Mouse (Mus musculus) lung, embryonic 16.5 days (tissue): ENCODE results near the gene Enthd1. TPM values are rescaled to one million over a fixed set of nuclear protein-coding genes. Genes with fewer than 3 reads are reported as not detected.

Source experiments
- ATAC-seq: fragments of 200-750 bp; cut with Nextera tagmentation; 2 replicates; pipeline ENCODE4 v1.8.0; 2017; ENCODE audit warnings: low read depth, mild to moderate bottlenecking, moderate library complexity
- H3K27ac ChIP-seq: fragments of 300-500 bp; sonication (generic); 2 replicates; pipeline ENCODE4 v1.5.1; 2014; ENCODE audit warnings: mild to moderate bottlenecking, control low read depth, low read length
- H3K27me3 ChIP-seq: fragments of 300-500 bp; sonication (generic); 2 replicates; pipeline ENCODE4 v1.6.1; 2014; ENCODE audit warnings: low read depth, low read length, mixed read lengths; ENCODE audit not compliant: control insufficient read depth, insufficient read depth
- H3K36me3 ChIP-seq: fragments of 300-500 bp; sonication (generic); 2 replicates; pipeline ENCODE4 v1.6.1; 2014; ENCODE audit warnings: low read length; ENCODE audit not compliant: control insufficient read depth, insufficient read depth
- H3K4me1 ChIP-seq: fragments of 300-500 bp; sonication (generic); replicated peaks from 2 replicates; pipeline ENCODE4 v1.6.1; 2014; ENCODE audit warnings: low read length, mixed read lengths; ENCODE audit not compliant: control insufficient read depth, insufficient read depth
- H3K4me2 ChIP-seq: fragments of 300-500 bp; sonication (generic); 2 replicates; pipeline ENCODE4 v1.6.1; 2014; ENCODE audit warnings: low read depth, low read length, control low read depth
- H3K4me3 ChIP-seq: fragments of 300-500 bp; sonication (generic); 2 replicates; pipeline ENCODE4 v1.5.1; 2014; ENCODE audit warnings: mild to moderate bottlenecking, low read length, control low read depth
- H3K9ac ChIP-seq: fragments of 300-500 bp; sonication (generic); 2 replicates; pipeline ENCODE4 v1.6.1; 2014; ENCODE audit warnings: low read length, control low read depth
- H3K9me3 ChIP-seq: fragments of 300-500 bp; sonication (generic); 2 replicates; pipeline ENCODE4 v1.6.1; 2016; ENCODE audit warnings: low read length; ENCODE audit not compliant: control insufficient read depth
- WGBS: fragments of 180-500 bp; shearing (Covaris S2); extraction: QIAGEN DNeasy Blood & Tissue Kit; methylation state at CpG from one replicate; pipeline ENCODE4 v1.1.7; 2014; 5-methylcytosine and 5-hydroxymethylcytosine counted together
- polyA plus RNA-seq: library from polyadenylated mRNA; unstranded; fragments of >200 nt; fragmentation: Nextera tagmentation; extraction: Ambion mirVana; gene quantifications from 2 replicates; pipeline ENCODE4 v1.2.1, GENCODE M21; 2015

The Enthd1 gene
- polyA plus RNA-seq, 1 experiment from 2014 or later = not detected

DNA sequence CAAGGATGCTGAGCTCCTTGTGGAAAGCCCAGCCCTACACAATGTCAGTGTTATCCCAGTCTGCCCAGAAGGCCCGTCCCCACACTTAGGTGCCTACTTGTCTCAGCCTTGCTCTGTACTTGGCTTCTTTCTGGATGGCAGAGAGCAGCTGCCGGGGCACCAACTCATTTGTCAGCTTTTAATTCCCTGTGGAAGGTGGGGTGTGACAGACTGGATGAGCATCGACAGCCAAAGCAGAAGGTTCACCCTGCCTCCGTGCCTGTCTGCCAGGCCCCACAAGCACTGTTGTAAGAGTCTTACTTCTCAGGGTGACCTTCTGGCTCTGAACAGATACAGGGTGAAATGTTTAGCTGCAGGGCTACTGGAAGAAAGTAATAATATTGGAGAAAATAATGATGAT is 149.8 kb downstream of the Enthd1 start:
- no peaks in the 10 kb centered on the region for H3K9me3 ChIP-seq
- H3K4me1 ChIP-seq = peaks cover 4% of the 10 kb centered on the region; the same call in 1 of the 2 replicates
- ATAC-seq = no peak
- H3K27ac ChIP-seq = no peak overlapping the region
- H3K27me3 ChIP-seq = no peaks in the 10 kb centered on the region
- 76% methylated on average over 4 of the region's 4 CpGs for WGBS
- H3K4me3 ChIP-seq = no peak overlapping the region
- no peak overlapping the region for H3K9ac ChIP-seq
- no peaks in the 10 kb centered on the region for H3K36me3 ChIP-seq
- H3K4me2 ChIP-seq = no peak overlapping the region

DNA sequence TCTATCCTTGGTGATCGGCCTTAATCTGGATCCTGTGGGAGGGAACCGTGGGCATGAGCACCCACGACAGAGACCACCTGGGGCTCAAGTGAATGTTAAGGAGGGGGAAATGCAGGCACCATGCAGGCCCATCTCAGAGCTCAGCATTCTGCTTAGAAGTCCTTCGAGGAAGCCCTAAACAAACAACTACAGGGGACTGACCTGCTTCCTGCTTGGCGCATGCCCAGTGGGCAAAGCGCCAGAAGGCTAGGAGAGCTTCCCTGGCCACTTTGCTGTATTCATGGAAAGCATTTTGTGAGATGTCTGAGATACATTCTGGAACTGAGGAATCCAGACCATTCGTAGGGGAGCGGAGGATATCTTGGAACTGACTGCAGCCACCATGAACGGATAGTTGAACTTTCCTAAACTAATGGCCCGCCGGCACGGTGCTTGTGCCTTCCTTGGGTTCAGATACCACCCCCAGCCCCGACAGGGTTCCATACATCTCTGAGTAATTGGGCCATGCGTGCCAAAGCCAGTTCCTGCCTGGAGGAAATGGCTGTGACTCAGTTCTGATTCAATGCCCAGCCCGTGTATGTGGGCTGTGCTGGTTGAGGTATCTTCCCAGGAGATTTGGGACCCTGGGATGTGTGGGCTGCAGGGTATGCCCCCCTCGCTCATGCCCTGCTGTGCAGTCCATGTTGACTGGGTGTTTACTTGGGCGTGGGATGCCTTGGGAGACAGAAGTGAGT is 150.8 kb downstream of the Enthd1 start:
- 53% methylated on average over 17 of the region's 17 CpGs for WGBS
- no peaks in the 10 kb centered on the region for H3K36me3 ChIP-seq
- no peaks in the 10 kb centered on the region for H3K27me3 ChIP-seq
- no peak overlapping the region for H3K4me3 ChIP-seq
- H3K4me1 ChIP-seq = peaks cover 4% of the 10 kb centered on the region; the same call in 1 of the 2 replicates
- no peak overlapping the region for H3K4me2 ChIP-seq
- ATAC-seq = peak; percentile 71; the same call in 1 of the 2 replicates
- no peak overlapping the region for H3K9ac ChIP-seq
- peak overlapping the region; percentile 15; the same call in 1 of the 2 replicates for H3K27ac ChIP-seq
- H3K9me3 ChIP-seq = no peaks in the 10 kb centered on the region

DNA sequence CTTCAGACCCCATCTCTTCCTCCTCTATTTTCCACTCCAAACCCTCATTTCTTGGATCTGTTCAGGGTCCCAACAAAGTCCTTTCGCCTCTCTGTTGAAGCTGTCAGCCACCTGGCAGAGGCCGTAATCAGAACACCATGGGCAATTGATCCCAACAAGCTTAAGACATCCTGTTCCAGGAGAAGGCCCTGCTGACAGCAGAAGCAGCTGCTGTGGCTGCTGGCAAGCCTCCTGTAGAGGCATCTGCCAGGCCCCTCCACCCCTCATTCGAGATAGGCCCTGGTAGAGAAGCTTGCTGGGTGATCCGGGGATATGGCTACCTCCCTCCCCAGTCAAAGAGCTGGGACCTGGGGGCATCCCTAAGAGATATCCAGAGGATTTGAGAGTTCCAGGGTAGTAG is 151.9 kb downstream of the Enthd1 start:
- peaks cover 9% of the 10 kb centered on the region; the same call in 1 of the 2 replicates for H3K4me1 ChIP-seq
- no peak overlapping the region for H3K9ac ChIP-seq
- H3K9me3 ChIP-seq = no peaks in the 10 kb centered on the region
- WGBS = 70% methylated on average over 4 of the region's 4 CpGs
- no peak for ATAC-seq
- no peak overlapping the region for H3K4me3 ChIP-seq
- H3K36me3 ChIP-seq = no peaks in the 10 kb centered on the region
- H3K27ac ChIP-seq = no peak overlapping the region
- no peaks in the 10 kb centered on the region for H3K27me3 ChIP-seq
- H3K4me2 ChIP-seq = no peak overlapping the region

DNA sequence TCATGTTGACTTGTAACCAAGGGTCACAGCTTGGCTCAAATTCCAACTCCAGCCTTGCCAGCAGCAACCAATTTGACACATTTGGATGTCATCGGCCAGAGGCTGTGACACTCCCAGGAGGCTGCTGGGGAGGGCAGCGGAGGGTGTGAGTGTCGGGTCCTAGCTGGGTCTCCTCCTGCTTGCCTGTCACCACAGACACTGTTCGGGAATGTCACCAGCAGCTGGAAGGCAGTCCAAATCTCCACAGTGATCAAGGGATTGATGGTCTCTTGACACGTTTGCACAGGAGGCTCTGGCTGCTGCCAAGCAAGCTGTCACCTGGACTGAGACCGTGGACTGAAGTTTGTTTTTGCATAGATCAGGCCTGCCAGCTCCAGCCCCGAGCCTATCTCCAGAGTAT is 154.3 kb downstream of the Enthd1 start:
- 42% methylated on average over 7 of the region's 7 CpGs for WGBS
- no peak overlapping the region for H3K27ac ChIP-seq
- no peaks in the 10 kb centered on the region for H3K9me3 ChIP-seq
- H3K4me2 ChIP-seq = no peak overlapping the region
- H3K36me3 ChIP-seq = no peaks in the 10 kb centered on the region
- no peaks in the 10 kb centered on the region for H3K27me3 ChIP-seq
- no peak overlapping the region for H3K4me3 ChIP-seq
- ATAC-seq = no peak
- H3K9ac ChIP-seq = no peak overlapping the region
- peaks cover 13% of the 10 kb centered on the region; the same call in 1 of the 2 replicates for H3K4me1 ChIP-seq

DNA sequence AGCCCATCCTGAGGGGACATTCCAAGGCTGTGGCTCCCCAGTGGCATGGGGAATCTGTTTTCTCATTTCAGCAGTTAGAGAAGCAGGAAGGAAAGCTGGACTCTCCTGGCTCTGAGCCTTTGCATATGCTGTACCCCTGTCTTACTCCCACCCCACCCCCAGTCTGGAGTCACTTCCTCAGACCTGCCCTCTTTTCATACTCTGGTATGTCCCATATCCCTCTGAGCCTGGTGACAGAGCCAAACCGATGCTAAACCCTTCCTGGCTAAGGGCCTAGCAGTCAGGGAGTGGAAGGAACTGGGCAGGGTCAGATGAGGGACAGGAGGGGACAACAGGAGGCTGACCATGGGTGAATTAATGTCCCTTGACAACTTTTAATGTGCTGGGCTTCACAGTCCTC is 157.1 kb downstream of the Enthd1 start:
- Histone ChIP-seq H3K36me3 (no peaks in the 10 kb centered on the region), H3K27ac (0 out of 2 replicates have a peak overlapping the region, but pooled peaks have one; percentile 38), H3K9me3 (no peaks in the 10 kb centered on the region), H3K4me3 (no peak overlapping the region), H3K4me1 (peaks cover 9% of the 10 kb centered on the region; the same call in 1 of the 2 replicates), H3K4me2 (no peak overlapping the region), H3K9ac (no peak overlapping the region), H3K27me3 (no peaks in the 10 kb centered on the region)
- 17% methylated on average over 1 of the region's 1 CpGs for WGBS
- ATAC-seq = peak; percentile 90

Other genes starting within 250 kb of the Enthd1 start
- 1.5 and 1.6 TPM in 2 replicates for gene Grap2, start 7.4 kb upstream of the Enthd1 start, polyA plus RNA-seq
- gene Fam83f, start 106.7 kb upstream of the Enthd1 start, polyA plus RNA-seq = 1.3 and 1.5 TPM in 2 replicates
- gene Tnrc6b, start 146.2 kb upstream of the Enthd1 start, polyA plus RNA-seq = 26.7 and 30.8 TPM in 2 replicates